Mouse (Mus musculus): ENCODE measurements around the gene Klhl24.
"Not testable (repeated sequence)": the region's sequence is repeated elsewhere in the genome, so short reads cannot be mapped to it uniquely, and the experiment has no call there.

Gene Klhl24

GRCm38 (mm10) chr16:20097069-20097710 is at the start of gene Klhl24:
TSS of gene Klhl24 (plus strand) at chr16:20097542.
- DNase-seq, result peak; percentile 100

- no peak for DNase-seq
Observed at GRCm38 (mm10) chr16:20052655-20053054, 44.7 kb upstream of the Klhl24 start.

GRCm38 (mm10) chr16:20072770-20073169 is 24.6 kb upstream of the Klhl24 start:
- DNase-seq, result no peak

- no peak for DNase-seq
Observed at GRCm38 (mm10) chr16:20076675-20077074, 20.7 kb upstream of the Klhl24 start.

- no peak for DNase-seq
Observed at GRCm38 (mm10) chr16:20080271-20080670, 17.1 kb upstream of the Klhl24 start.

GRCm38 (mm10) chr16:20084623-20085022 is 12.7 kb upstream of the Klhl24 start:
- DNase-seq, result no peak

GRCm38 (mm10) chr16:20085250-20085905 is 12.0 kb upstream of the Klhl24 start:
- DNase-seq, result no peak

GRCm38 (mm10) chr16:20086976-20087375 is 10.4 kb upstream of the Klhl24 start:
- no peak for DNase-seq

- DNase-seq, result peak; percentile 57
Observed at GRCm38 (mm10) chr16:20089636-20090035, 7.7 kb upstream of the Klhl24 start.

GRCm38 (mm10) chr16:20090921-20091575 is 6.3 kb upstream of the Klhl24 start:
- peak; percentile 95 for DNase-seq

GRCm38 (mm10) chr16:20095966-20096365 is 1.4 kb upstream of the Klhl24 start:
- DNase-seq, result peak; percentile 75

- peak; percentile 100 for DNase-seq
Observed at GRCm38 (mm10) chr16:20097711-20098374, 501 bp downstream of the Klhl24 start.

GRCm38 (mm10) chr16:20098375-20098727 is 1.0 kb downstream of the Klhl24 start:
- no peak for DNase-seq

- DNase-seq, result peak; percentile 91
Observed at GRCm38 (mm10) chr16:20098866-20099629, 1.7 kb downstream of the Klhl24 start.

GRCm38 (mm10) chr16:20106996-20107395 is 9.7 kb downstream of the Klhl24 start:
- peak; percentile 83 for DNase-seq

- no peak for DNase-seq
Observed at GRCm38 (mm10) chr16:20108961-20109360, 11.6 kb downstream of the Klhl24 start.

GRCm38 (mm10) chr16:20112649-20113048 is 15.3 kb downstream of the Klhl24 start:
- DNase-seq, result no peak

- DNase-seq, result no peak
Observed at GRCm38 (mm10) chr16:20116069-20116468, 18.7 kb downstream of the Klhl24 start.

- DNase-seq, result not testable (repeated sequence)
Observed at GRCm38 (mm10) chr16:20126319-20126883, 29.1 kb downstream of the Klhl24 start.

GRCm38 (mm10) chr16:20130397-20130796 is 33.1 kb downstream of the Klhl24 start:
- no peak for DNase-seq

- DNase-seq, result peak; percentile 99
Observed at GRCm38 (mm10) chr16:20140772-20141531, 43.6 kb downstream of the Klhl24 start, which contains the start of gene Yeats2. TSS of gene Yeats2 (plus strand) at chr16:20141063.

- no peak for DNase-seq
Observed at GRCm38 (mm10) chr16:20144568-20144967, 47.2 kb downstream of the Klhl24 start.

All from heart, adult 11 months (tissue).